Mouse (Mus musculus) c-Kit-positive CD71-positive TER-119-positive erythroid progenitor cells, embryonic 14.5 days (primary cell): ENCODE data around the gene Fchsd2.

Experiments used
- DNase-seq: peaks from one replicate; pipeline ENCODE4 v3.0.0-alpha.2; 2013; ENCODE audit warnings: low spot score

The Fchsd2 gene

DNA sequence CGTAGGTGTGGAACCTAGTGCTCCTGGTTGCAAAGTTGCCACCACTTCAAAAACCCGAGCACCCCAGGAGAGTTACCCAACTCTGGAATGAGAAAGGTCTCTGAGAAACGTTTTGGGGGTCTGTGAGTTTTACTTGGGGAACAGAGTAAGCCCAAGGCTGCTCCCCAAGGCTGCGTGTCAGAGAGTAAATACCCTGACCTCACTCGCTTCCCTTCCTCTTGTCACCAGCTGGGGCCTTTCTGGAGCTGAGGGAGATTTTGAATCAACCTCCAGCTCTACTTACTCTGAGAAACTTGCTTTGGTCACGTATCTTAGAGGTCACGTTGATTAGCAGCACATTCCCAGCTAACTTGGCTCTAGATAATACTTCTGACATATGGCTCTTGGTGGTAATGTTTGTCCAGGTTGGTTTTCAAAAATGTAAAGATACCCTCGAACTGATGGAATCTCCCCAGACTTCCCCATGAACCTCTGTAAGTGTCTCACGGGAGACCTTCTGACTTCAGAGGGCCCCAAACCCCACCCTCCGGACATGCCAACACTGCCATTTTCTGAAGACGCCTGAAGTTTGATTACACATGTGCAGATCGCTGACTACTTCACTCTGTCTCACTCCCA, 20.4 kb upstream of the Fchsd2 start:
- DNase-seq, result no peak

DNA sequence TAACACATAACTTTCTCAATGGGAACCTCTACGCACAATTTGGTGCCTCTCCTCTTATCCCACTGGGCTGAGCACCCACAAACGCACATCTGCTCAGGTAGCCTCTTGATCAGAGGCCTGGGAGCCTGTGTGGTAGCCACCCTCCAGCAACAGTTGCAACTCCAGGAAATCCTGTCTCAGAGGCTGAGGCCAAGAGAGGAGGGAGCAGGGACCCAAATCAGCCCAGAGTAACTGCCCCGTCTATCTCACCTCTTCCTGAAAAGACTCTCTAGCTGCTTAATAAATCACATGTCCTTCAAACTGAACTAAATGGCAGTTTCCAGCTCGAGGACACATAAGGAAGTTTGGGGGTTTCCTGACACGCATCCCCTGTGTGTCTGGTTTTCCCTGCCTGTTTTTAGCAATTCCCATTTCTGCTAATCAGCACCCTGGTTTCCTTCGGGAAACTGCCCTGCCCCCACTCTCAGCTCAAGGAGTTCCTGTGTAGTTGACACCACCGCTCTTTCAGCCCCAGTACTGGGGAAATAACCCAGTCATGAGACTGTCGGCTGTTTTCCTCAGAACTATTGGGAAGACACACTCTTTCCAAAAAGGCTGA, 18.4 kb upstream of the Fchsd2 start:
- DNase-seq, result no peak

DNA sequence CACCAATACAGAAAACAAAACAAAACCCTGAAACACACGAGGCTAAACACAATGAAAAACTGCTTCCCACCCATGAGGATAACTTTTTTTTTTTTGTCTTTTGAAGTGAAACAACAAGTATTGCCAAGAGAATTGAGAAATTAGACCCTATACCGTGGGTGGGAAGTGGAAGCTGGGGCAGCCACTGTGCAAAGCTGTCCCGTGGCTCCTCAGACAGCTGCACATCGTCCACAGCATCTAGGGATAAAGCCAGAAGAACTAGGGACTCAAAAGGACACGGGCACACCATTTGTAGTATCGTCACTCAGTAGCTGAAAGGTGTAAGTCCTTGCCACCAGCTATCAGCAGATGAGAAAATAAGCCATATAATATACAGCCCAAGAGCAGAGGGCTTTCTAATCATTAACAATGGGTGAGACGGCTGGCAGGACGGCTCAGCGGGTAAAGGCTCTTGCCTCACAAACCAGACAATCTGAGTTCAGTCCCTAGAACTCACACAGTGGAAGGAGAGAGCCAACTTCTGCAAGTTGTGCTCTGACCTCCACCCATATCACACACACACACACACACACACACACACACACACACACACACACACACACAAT, 9.0 kb upstream of the Fchsd2 start:
- no peak for DNase-seq

DNA sequence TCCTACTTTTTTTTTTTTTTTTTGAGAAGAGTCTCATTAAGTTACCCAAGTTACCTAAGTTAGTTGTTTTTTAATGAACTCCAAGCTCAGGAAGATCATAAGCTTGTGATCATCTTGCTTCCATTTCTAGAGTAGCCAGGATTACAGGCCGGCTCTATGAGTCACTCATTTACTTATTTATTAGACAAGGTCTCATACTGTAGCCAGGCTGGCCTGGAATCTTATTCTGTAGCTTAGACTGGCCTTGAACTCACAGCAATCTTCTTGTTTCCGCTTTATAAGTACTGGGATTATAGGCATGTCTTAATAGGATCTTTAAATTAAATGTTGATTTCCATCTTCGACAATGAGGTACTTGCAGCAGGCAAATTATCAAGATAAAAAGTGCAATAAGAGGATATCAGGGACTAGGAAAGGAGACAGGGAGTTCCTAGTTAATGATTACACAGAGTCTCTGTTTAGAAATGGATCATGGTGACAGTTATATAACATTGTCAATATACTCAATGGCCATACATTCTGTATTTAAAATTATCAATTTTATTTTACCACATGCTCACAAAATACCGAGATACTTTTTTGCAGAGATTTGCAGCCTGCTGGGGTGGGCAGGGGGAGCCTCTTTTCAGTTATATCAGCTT, 7.7 kb upstream of the Fchsd2 start:
- DNase-seq, result no peak

DNA sequence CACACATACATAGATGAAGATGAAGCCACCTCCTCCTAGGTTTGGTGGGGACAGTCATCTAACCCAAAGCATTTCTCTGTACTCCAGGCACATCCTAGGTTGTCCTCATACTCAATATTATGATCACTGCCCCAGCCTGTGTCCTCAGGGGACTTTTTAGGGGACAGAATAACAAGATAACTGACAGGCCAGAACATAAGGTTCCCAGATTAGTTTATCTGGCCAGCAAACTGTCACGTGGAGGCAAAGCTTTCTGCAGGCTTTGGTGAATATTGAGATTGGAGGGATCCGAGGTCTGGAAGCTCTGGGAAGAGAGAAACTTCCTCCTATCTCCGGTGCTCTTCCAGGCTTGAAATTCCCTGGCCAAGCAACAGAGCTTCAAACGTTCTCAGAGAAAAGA, 6.9 kb upstream of the Fchsd2 start:
- no peak for DNase-seq

DNA sequence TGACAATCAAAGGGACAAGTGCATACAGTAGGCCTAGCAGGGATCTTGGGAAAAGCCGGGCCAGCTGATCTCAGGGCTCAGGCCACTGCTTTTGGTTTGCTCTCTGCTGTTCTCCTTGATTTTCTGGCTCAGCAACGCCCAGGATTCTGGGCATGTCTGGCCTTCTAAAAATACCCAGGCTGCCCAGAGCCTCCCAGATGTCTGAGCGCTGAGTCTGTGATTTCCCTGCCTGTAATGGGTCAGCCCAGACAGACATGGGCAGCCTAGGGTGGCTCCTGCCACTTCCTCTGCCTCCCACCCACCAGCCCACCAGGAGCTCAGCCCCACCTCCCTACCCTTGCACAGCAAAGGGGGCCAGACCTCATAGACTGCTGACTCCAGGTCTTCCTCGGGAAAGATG, 4.0 kb upstream of the Fchsd2 start:
- DNase-seq, result no peak

DNA sequence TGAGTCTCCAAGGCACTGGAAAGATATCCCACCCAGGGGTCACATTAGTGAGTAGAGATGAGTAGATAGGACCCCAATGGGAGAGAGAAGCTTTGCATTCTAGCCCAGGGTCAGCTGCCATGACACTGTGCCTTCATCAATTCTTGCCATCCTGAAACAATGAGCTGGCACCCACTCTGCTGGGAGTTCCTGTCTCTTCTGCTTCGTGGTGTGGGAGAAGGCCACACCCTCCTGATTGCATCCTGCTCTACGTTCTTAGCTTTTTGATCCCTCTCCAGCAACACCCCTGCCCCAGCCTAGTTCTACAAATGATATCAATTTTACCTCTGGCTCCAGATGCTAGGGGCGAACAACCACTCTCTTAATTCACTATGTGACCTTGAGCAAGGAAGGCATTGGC, 3.4 kb upstream of the Fchsd2 start:
- DNase-seq, result no peak

DNA sequence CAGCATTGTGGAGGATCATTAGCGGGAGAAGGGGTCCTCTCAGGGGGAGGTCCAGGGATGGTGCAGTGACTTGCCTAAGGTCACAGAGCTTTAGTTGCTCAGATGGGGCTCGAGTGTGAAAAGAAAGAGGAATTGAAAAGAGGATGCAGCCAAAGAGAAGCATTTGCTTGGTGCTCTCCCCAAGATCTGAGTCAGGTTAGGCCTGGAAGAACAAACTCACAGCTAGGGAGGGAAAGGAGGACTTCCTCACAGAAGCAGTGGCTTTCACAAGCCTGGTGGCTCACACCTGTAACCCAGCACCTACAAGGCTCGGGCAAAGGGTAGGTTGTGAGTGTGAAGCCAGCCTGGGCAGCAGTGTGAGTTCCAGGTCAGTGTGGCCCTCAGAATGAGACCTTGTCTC, 568 bp downstream of the Fchsd2 start:
- no peak for DNase-seq

DNA sequence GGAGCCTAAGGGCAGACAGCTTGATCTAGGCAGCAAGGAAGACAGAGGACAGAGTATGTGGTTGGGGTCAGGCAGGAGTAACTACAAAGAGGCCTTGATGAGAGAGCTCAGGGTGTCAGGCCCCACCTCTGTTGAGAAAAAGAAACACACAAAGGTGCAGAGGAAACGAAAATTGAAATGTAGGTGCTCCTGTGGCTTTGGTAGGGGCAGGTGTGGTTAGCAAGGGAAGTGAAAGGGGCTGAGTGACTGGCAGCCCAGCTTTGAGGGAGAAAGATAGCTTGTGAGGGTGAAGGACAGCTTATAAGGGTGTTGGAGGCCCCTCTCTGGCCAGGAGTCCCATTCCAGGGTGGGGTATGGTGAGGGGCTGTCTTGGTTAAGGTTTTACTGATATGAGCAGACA, 2.1 kb downstream of the Fchsd2 start:
- DNase-seq, result no peak

DNA sequence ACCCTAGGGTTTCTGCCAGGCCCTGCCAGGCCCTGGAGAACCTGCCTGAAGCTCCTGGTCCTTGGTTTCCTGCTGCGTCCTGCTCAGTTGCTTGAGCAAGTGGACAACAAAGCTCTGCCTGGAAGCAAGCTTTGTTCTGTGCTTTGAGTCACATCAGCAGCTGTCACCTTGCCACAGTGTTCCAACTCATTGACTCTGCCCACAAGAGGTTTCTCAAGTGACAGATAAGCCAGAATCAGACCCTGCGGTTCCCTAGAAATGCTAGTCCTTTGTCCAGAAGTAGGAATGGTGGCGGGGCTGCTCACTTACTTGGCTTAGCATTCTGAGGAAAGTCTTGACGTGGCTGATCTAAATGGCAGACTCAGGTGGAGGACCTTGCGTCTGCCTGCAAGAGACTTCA, 2.9 kb downstream of the Fchsd2 start:
- no peak for DNase-seq

DNA sequence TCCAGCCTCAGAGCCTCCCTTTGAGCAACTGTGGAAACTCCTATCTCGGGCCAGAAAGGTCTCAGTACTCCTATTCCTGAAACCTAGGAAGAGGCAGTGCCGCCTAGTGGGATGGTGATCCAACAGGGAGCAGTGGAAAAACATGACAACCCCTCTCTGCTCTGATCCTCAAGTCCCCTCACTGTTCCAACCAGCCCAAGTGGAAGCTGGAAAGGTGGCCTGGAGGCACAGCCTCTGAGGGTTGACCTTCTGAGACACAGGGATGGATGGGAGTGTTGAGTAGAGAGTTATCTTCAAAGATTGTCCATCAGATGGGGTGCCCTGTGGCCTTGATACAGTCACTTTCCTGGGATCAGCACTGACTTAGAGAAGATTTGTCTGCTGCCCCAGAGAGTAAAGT, 3.9 kb downstream of the Fchsd2 start:
- DNase-seq, result no peak

DNA sequence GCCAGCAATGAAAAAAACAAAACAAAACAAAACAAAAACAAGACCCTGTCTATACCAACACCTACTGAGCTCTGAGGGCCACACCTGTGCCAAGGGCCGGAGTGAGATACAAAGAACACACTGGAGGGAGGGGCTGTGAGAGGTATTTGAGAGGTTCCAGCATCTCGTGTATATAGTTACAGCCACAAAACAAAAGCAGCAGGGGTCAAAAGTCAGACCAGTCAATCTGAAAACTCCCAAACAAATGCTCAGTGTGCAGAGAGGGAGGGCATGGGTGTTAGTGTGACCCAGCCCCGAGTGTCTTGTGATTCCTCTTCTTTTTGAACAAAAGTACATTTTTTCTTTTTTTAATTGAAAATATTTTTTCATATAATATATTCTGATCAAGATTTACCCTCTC, 4.4 kb downstream of the Fchsd2 start:
- no peak for DNase-seq

DNA sequence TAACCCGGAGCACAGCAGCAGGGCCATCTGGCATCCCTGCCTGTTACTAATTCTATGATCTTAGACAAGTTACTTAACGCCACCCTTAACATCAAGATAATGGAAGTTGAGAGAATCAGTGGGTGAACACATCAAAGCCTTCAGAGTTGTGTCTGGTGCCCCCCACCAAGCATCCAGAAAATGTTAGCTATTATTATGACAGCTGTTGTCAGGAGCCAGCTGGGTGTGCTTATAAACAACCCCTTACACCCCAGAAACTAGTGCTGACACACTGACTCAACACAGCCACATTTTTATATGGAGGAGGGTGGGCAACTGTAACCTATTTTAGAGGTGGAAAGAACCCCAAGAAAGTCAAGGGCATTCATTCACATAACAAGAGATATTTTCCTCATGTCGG, 7.3 kb downstream of the Fchsd2 start:
- no peak for DNase-seq

DNA sequence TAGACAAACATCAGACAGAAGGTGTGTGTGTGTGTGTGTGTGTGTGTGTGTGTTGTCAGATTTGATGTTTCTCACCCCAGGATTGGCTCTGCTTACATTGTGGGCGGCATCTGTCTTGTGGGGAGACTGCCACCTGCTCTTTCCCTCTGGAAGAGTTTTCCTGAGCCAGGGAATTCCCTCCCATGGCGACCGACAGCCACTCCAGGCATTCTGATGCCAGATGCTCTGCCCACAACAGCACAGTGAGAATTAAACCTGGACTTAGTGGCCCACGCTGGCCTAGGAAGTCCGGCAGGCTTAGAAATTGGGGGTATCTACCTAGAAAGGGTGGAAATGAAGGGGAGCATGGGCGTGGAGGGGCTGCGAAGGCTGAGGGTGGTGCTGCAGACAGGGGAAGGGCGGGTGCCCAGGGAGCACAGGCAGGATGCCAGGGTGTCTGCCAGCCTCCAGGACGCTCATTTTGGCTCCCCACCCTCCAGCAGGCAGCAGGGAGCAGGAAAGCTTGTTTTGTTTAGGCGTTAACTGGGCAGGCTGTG, 8.6 kb downstream of the Fchsd2 start:
- no peak for DNase-seq

DNA sequence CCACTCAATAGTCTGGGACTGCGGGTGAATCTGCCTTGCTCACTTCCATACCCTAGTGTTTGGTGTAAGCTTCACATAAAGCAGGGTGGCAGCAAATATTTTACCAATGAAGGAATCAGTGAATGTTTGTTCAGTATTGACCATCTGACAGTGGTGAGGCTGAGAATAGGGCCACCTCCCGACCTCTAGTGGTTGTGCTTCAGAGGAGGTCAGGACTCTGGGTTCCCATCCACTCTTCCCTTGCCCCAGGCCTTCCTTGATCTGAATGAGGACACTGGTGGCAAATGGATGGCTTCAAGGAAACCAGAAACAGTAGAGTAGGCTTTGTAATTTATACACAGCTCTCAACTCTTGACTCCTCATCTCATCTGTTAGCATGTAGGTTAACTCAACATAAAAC, 14.0 kb downstream of the Fchsd2 start:
- no peak for DNase-seq

DNA sequence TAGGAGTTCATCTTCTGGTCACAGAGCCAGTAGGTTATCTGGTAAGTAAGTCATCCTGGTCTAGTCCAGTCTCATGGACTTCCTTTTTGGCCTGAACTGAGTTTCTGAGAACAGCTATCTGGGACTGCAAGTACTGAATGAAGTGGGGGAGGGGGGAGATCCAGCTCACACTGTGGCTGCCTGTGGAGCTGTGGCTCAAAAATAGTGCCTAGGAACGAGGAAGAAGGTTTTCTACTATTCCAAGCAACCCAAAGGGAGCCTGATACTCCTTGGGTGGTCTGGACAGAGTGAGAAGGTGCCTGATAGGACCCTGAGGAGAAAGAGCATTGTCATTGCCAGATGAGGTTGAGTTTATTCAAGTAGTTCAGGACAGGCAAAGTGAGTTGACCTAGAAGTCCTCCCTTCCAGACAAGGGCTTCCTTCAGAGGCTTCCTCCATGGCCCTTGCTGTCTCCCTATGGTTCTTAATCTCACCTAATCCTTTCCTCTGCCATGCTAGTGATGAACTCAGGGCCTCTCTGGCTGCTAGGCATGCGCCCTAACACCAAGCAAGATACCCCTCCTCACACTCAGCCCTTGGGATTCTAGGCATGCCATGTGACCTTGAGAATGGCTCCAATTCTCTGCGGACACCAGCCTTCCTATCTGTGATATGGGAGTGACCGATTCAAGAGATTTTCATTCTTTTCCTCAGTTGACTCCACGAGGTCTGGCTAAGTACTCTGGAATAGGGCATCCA, 14.6 kb downstream of the Fchsd2 start:
- no peak for DNase-seq

DNA sequence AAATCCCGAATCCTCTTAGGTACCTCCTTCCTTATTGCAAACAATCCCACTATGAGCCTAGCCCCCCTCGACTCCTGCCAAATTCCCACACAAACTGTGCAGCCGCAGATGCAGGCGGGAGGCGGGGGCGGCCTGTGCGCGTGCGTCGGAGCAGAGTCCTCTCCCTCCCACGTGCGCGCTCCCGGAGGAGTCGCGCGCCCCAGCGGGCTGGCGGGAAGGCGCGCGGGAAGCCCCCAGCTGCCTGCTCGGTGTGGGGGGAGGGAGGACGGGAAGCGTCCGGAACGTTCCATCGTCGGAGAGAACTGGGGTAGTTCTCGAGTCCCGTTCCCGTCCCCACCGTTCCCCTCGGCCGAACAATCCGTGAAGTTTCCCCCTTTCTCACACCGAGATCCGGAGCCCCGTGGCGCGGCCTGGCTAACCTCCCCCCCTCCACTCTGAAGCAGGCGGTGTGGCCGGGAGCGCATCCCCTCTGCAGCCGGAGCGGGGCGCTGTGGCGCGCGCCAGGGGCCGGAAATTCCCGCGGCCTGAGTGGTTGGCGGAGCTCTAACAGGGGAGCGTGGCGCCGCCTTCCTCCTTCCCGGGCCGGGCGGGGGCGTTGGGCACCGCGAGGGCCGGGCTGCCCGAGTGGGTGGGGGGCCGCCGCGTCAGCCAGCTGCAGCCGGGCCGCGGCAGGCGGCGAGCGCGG, 15.4 kb downstream of the Fchsd2 start:
- DNase-seq, result peak; percentile 82

DNA sequence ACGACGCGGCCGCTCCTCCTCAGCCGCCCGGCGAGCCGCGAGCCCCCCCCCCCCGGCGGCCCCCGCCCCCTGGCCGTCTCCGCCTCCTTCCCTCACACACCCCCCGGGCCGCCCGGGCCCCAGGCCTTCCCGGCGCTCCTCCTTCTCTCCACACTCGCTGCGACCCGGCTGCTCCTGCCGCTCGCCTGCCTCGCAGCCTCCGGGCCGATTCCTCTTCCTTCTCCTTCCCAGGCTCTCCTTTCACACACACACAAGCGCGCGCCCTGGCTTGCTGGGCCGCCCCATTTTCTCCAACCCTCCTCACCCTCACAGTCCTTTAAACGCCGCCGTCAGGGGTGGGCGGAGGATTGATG, 16.0 kb downstream of the Fchsd2 start:
- peak; percentile 47 for DNase-seq

DNA sequence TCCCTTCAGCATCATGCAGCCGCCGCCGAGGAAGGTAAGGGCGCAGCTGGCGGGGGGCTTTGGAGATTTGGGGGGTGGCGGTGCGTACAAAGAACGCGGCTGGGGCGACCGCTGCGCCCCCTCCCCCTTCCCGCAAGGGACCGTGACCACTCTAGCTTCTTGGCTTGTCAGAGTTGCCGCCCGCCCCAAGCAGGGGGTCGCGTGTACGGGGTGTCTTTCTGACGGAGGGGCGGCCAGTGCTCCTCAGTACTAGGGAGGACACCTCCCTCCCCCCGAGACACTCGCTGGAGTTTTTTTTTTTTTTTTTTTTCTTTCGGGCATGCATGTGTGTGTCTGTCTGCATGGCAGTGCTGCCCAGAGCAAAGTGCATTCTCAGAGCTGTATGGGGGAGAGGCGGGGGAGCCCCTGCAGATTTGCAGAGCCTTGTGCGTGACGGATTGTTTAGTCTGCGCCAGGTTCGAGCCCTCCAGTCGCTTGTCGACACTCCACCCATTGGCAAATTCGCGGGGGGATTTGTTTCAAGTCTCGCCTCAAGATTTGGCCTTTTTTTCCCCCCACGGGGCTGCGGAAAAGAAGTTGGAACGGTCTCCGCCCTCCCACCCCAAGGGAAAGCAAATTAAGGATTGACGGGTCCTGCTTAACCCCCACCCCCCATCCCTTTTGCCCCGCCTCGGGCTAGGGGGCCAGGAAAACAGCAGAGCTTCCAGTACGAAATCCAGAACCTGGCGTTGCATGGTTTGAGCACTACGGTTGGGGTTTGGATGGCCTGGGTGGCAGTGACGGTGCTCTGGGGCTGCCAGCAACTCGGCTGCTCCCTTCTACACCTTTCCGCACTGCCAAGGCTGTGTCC, 16.6 kb downstream of the Fchsd2 start:
- DNase-seq, result no peak

DNA sequence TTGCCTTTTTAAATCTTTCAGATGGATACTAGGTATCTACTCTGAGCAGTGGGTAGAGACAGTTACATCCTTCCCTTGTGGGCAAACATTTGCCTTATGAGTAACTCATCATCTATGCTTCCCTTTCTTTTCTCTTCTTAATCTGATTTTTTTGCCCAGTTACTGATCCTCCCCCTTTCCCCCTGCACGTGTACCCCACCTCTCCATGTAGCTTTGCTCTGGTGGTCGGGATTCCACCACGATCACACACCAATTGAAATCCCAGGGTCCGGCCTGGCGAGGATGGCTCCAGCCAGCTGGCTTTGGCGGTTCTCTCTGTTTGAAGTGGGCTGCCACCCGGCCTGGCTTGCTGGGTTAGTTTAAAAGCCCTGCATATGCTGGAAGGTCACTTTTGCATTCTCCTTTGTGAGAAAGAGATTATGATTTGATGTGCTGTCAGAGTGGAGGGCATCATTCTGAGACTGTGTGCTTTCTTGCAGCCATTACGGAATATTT, 17.2 kb downstream of the Fchsd2 start:
- no peak for DNase-seq

DNA sequence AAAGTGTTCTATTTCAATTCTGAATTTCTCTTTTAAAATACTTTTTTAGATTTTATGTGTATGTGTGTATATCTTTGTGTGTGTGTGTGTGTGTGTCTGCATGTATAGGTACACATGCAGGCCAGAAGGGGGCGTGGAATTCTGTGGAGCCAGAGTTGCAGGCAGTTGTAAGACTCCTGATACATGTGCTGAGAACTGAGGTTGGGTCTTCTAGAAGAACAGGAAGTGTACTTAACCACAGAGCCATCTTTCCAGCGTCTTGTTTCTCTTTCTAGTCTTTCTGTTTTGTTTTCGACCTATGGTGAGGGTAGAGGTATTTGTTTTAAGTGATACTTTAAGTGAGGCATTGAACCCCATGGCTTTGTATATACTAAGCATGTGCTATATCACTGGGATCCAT, 20.7 kb downstream of the Fchsd2 start:
- no peak for DNase-seq
